Mouse (Mus musculus): ENCODE results near the gene Nrip2. TPM values are rescaled to one million over a fixed set of nuclear protein-coding genes. Genes with fewer than 3 reads are reported as not detected.

Nrip2 gene
- total RNA-seq, 1 experiment from 2014 or later, result 2.7 TPM

GRCm38 (mm10) chr6:128437731-128438316 lies 38.7 kb downstream of the Nrip2 start:
- peak; percentile 85 for DNase-seq

- peak; percentile 97 for DNase-seq
Measured at GRCm38 (mm10) chr6:128438317-128438870, 39.3 kb downstream of the Nrip2 start, which contains the start of gene Fkbp4. Fkbp4 (minus strand) TSS chr6:128438677.

GRCm38 (mm10) chr6:128438871-128439341 lies 39.8 kb downstream of the Nrip2 start:
- peak; percentile 24 for DNase-seq

DNA sequence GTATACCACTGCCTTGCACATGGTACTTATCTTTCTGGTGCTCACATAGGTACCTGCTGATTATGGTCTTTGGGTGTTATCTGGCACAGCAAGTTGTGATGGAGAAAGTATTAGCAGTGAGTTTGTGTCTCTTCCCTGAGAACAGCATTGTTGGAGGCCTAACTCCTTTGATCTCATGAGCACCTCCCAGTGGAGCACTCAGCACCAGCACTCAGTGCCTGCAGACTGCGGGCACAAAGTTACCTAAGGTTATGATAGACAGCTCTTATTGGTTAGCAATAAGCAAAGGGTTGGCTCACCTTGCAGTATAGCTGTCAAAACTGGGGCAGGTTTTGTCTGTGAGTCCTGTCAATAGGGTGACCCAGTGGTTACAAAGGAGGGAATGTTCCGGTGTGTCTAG lies 41.1 kb downstream of the Nrip2 start:
- no peak for DNase-seq

GRCm38 (mm10) chr6:128445761-128446535 lies 46.9 kb downstream of the Nrip2 start:
- peak; percentile 81 for DNase-seq

- DNase-seq, result no peak
Measured at GRCm38 (mm10) chr6:128447063-128447462, 48.0 kb downstream of the Nrip2 start.

DNA sequence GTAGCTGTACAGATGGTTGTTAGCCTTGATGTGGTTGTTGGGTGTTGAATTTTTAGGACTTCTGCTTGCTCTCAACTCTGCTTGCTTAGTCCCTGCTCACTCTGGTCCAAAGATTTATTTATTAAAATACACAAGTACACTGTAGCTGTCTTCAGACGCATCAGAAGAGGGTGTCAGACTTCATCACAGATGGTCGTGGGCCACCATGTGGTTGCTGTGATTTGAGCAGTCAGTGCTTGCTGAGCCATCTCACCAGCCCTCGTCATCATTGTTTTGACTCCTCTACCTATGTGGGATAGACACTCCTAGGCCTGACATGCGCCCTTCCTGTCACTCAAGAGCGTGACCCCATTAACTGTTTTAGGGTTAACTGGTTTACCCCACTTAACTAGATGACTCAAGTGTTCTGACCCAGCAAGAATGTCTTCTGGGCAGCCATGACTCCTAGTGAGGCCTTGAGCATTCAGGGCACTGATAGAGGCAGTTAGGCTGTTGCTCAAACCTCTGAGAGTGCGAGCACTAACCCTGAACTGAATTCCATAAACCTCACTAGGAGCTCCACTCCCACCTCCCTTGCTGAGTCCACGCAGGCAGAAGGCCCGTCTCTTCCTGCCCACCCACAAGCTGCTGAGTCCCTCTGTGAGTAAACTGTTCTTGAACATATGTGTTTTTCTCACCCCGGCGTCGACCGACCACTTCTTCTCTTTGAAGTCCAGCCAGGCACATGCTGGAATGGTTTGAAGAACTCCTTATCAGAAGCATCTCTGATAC lies 56.9 kb downstream of the Nrip2 start:
- peak; percentile 61 for DNase-seq

DNA sequence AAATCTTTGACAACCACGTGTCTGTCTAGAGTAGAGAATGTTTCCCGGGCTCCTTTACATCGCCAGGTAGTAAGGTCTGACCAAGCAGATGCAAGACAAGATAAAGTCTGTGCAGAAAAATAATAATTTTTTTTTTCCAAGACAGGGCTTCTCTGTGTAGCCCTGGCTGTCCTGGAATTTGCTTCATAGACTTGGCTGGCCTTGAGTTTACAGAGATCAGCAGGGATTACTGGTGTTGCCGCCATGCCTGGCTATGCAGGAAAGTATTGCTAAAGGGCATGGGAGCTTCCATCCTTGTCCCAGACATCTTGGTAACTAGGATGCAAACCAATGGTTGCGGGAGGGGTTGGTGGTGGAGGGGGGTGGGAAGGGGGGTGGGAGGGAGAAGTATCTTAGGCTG lies 58.1 kb downstream of the Nrip2 start:
- DNase-seq, result peak; percentile 28

DNA sequence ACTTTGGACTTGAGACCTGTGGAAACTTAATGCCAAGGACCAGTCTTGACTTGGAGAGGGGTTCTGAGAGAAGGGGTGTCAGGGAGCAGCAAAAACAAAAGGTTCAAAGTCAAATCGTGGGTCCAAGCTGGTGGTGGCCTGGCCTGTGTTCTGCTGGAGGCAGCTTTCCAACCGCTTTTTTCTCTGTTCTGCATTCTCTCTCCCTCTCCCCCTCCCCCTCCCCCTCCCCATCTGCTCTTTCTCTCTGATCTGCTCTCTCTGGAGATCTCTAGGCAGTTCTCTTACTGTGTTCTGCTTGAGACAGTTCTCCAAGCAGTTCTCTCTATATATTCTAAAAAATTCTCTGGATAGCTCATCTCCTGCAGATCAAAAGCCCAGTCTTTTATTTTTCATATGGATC lies 61.2 kb downstream of the Nrip2 start:
- DNase-seq, result no peak

DNA sequence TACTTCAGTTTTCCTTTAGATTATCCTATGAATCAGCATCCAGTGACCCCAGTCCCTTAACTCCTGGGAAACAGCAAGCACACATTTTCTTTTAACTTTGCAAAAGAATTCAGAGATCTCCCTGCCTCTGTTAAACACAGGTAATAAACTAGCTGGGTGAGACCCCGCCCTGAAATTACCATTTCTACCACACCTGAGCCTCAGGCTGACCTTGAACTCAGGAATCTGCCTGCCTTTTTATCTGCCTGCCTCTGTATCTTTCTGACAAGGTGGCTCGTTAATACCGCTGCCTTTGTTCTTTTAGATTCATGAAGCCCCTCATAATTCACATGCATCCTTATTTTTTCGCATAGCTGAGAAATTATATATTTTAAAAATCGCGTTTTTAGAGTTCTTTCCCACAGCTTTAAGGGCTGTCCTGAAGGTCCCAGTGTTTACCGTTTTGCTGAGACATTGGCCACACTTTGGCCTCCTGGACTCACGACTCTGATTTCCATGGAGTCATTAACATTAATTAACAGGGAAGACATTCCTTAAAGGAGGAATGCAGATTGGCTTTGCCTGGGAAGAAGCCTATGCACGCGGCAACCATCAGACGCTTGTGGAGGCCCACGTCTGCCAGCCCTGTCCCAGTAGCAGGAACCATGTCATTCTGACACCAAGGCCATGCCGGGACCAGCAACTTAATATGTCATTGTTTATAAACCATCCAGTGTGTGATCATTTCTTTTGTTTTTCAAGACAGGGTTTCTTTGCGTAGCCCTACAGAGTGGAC lies 61.8 kb downstream of the Nrip2 start:
- DNase-seq, result no peak

DNA sequence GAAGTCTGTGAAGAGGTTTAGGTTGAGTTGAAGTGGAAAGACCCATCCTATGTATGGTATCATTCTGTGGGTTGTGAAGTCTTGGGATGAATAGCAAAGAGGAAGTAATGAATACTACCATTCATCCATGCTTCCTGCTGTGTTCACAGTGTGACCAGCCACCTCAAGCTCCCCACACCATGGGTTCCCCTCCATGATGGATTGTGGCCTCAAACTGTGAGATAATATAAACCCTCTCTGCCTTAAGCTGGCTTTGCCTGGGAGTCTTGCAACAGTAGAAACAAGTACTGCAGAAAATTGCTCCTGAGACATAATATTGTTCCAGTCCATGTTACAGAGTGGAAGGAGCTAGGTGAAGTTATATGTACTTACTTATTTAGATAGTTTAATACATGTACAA lies 62.5 kb downstream of the Nrip2 start:
- DNase-seq, result no peak

DNA sequence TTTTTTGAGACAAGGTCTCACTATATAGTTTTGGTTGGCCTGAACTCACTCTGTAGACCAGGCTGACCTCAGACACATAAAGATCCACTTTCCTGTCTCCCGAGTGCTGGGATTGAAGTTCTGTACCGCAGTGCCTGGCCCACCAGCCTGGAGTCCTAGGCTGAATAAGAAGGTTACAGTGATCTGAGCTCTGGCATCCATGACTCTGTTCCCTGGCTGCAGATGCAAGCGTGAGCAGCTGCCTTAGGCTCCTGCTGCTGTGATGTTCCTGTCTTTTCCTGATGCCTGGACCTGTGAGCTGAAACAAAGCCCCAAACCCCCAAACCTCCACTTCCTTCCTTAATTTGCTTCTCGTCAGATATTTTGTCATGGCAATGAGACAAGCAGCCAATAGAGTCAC lies 65.9 kb downstream of the Nrip2 start:
- no peak for DNase-seq

Other genes with a start within 250 kb of the Nrip2 start
- gene Tead4, start 98.5 kb upstream of the Nrip2 start, total RNA-seq (2021), result 4.7 and 5.4 TPM in 2 replicates
- 28.9 and 36.7 TPM in 2 replicates for gene Tulp3, start 43.4 kb upstream of the Nrip2 start, total RNA-seq (2021)
- gene Rhno1, start 36.4 kb upstream of the Nrip2 start, total RNA-seq (2021), result 23.7 and 25.6 TPM in 2 replicates
- gene Foxm1, start 36.3 kb upstream of the Nrip2 start, total RNA-seq (2021), result 15.0 and 16.7 TPM in 2 replicates
- not detected in 2 replicates for gene Tex52, start 23.8 kb upstream of the Nrip2 start, total RNA-seq (2021)
- not detected in 2 replicates for gene Gm44596, start 23.8 kb upstream of the Nrip2 start, total RNA-seq (2021)
- gene Itfg2, start 25.6 kb downstream of the Nrip2 start, total RNA-seq (2021), result 21.6 and 35.8 TPM in 2 replicates
- 198 and 230 TPM in 2 replicates for gene Fkbp4, start 39.4 kb downstream of the Nrip2 start, total RNA-seq (2021)
- 21.9 and 306 TPM in 2 replicates for gene Pzp, start 127.4 kb downstream of the Nrip2 start, total RNA-seq (2021)
- gene A2ml1, start 182.3 kb downstream of the Nrip2 start, total RNA-seq (2021), result 2.3 TPM in 1 of 2 replicates, not detected in the other
- gene Klrb1a, start 224.2 kb downstream of the Nrip2 start, total RNA-seq (2021), result not detected in 2 replicates